Mouse (Mus musculus) spleen, postnatal 4 days (tissue): Measurements from ENCODE around the gene Hist2h2aa1.
"Not testable (repeated sequence)": the region's sequence is repeated elsewhere in the genome, so short reads cannot be mapped to it uniquely, and the experiment has no call there.

ENCODE experiments used
- DNase-seq, 2 experiments: peaks; one replicate each; pipeline ENCODE4 v3.0.0; 2022; ENCODE audit warnings: low spot score in 2 of 2

Gene Hist2h2aa1

DNA sequence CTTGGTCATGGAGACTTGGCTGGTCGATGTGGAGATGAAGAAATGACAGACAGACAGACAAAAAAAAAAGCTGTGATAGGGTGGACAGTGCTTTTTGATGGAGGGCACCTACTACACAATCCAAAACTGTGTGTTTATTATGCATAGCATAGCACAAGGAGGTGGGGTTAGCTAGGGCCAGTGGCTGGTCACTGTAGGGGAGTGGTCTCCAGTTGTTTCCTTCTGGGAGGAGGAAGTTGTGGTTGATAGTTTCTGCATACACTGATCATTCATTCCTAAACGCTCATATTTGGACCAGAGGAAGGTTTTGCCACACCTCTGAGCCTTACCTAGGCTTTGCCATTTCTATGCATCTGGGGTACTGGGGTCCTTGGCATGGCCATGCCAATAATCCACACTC, 14.9 kb upstream of the Hist2h2aa1 start:
- DNase-seq = no peak

DNA sequence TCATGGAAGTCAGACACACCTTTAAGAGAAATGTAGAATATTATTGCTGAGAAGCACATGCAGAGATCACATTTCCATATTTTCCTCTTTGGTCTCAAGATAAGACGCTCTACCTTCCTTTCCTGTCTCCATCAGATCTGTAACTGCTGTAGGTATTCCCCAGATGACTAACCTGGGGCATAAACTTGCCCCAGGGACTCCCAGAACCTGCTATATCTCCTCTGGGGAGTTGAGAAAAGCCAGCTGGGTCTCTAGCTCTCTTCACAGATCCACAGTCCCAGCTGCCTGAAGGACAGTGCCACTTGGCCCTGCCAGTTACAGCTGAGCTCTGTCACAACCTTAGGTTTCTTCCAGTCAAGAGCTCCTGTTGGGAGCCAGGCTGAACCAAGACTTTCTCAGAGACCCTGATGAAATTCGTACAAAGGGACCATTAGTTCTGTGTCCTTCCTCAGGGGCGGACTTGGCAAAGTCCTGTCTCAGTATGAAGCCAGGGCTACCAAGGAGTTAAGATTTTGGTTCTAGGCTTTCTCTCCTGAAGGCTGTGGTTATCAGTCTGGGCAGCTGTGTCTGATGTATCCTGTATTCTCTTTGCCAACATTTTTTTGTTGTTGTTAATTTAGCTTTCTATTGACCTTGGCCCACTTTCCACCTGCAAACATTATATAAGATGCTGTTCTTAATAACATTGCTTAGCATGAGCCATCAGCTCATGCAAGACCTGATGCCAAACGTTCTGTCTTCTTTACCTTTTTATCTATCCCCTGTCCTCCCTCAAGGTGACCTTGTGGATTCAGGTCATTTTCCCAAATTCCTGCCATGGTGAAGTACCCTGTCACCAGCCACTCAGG, 14.2 kb upstream of the Hist2h2aa1 start:
- no peak for DNase-seq

DNA sequence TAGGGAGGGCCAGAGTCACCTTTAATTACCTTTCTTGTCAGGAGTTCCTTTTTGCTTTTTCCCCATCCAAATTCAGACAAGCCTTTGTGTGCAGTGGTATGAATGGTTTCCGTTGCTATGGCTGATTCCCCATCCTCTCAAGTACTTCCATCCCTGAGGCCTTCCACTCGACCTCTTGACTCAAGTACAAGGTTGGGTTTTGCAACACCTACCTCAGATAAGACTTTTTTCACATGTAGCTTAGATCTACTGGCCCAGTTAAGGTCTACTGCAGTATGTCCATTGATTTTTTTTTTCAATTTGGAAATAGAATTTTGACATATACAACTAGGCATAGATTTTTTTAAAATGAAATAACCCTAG, 13.6 kb upstream of the Hist2h2aa1 start:
- DNase-seq = no peak

DNA sequence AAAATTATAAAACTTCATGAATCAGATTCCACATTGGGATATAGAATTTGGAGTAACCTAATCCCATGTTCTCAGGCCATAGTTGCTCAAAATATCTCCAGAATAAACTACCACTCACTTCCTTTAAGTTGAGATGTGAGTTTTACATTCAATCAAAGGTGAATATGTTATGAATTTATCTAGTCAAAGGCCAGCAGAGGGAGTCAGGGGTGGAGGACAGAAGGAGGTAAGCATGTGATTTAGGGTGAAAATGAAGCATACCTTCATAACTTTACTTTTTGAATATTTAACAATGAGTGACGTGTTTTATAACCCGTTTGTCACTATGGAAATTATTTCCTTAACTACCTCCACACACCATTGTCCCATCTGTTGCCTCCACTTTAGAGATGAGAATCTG, 10.4 kb upstream of the Hist2h2aa1 start:
- no peak for DNase-seq

DNA sequence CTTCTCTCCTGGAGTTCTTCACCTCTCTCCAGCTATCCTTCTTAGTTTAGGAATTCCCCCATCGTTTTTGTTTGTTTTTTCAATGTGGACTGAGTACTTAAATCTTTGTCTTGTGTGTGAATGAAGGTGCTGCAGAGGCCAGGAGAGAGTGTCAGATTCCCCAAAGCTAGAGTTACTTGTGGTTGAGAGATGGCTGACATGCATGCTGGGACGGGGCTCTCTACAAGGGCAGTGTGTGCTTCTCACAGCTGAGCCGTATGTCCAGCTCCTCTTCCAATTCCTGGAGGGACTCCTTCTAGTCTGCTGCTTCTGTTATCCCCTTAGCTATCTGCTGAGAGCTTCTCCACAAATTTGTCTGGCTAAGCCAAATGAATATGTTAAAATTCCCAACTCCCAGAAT, 9.5 kb upstream of the Hist2h2aa1 start:
- DNase-seq = no peak

- DNase-seq = no peak
Measured at GRCm38 (mm10) chr3:96236834-96237334, 8.4 kb upstream of the Hist2h2aa1 start.

- DNase-seq = peak; percentile 52 to 72
Measured at GRCm38 (mm10) chr3:96237335-96237903, 7.9 kb upstream of the Hist2h2aa1 start.

GRCm38 (mm10) chr3:96237904-96238511, 7.3 kb upstream of the Hist2h2aa1 start:
- peak; percentile 51 to 74 for DNase-seq

DNA sequence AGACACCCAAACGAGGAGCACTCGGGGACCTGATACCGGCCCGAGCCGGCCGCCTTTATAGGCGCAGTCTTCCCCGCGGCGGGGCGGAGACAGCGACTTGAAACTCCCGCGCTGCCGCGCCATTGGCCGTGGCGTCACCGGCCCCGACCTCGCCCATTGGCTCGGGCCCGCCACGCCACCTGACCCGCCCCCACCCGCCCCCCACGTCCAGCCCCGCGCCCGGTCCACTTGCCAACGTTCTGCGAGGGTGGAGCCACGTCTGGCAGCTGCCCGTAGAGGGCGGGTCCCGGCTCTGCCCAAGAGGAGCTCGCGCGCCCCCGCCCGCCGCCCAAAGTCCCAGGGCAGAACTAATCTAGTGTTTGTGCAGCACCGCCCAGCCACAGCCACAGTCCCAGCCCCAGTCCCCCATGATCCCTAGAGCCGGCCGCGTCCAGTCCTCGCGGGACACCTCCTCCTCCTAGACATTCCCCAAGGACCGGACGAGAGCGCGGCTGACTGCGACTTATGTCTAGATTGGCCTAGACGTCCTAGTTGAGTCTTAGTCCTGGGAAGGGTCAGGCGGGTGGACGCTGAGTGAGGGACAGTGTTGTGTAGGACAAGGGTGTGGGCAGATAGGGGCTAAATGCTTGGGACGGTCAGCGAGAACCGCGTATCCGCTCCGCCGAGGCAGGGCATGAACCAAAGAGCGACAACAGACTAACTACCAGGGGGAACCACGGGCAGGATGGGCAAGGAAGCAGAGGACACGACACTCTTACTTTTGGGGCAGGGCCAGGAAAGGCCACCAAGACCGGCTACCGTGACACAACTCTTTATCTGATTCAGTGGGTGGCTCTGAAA, 6.1 kb upstream of the Hist2h2aa1 start, which contains the start of gene Hist2h3c2:
Hist2h3c2 (minus strand) TSS at position 174 of the 840 bp plus-strand sequence.
- peak; percentile 73 to 89 for DNase-seq

- DNase-seq = peak; percentile 99
Measured at GRCm38 (mm10) chr3:96239949-96240798, 5.1 kb upstream of the Hist2h2aa1 start, which contains the start of gene Hist2h2aa2. Gene Hist2h2aa2 (minus strand): TSS chr3:96240276.

- DNase-seq = no peak
Measured at GRCm38 (mm10) chr3:96240799-96241197, 4.5 kb upstream of the Hist2h2aa1 start.

DNA sequence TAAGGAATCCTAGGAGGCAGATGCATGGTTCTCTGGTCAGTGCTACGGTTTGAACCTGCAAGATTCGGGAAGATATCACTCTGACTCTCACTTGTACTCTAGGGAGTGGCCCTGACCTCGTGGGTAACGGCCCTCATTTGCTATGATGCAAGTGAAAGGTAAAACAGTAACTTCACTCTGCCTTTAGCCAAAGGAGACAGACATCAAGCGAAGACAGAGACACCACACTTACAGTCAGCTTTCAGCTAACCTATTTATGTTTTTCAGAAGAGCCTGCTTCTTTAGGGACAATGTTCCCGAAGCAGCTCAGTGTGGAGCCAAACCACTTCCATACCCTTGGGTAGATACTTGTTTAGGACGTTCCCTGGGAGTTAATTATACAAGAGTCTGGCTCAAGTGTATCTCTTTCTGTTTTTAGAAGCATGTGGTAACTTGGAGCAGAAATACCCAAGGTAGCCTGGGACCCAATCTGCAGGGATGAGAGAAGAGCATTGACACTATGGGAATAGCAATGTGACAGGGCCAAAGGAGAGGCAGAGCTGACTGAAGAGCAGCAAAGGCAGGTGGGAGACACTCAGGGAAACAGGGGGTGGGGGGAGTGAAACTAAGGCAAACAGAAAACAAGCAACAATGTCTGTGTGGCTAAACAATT, 1.2 kb upstream of the Hist2h2aa1 start:
- DNase-seq = no peak

- peak in 1 of 2 experiments; percentile 39 for DNase-seq
Measured at GRCm38 (mm10) chr3:96246018-96246417, 721 bp downstream of the Hist2h2aa1 start.

DNA sequence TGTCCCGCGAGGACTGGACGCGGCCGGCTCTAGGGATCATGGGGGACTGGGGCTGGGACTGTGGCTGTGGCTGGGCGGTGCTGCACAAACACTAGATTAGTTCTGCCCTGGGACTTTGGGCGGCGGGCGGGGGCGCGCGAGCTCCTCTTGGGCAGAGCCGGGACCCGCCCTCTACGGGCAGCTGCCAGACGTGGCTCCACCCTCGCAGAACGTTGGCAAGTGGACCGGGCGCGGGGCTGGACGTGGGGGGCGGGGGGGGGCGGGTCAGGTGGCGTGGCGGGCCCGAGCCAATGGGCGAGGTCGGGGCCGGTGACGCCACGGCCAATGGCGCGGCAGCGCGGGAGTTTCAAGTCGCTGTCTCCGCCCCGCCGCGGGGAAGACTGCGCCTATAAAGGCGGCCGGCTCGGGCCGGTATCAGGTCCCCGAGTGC, 1.1 kb downstream of the Hist2h2aa1 start, which contains the start of gene Hist2h3c1:
Hist2h3c1 (plus strand) TSS at position 259 of the 430 bp plus-strand sequence.
- DNase-seq = not testable (repeated sequence)

- no peak for DNase-seq
Measured at GRCm38 (mm10) chr3:96247356-96248140, 2.3 kb downstream of the Hist2h2aa1 start.

DNA sequence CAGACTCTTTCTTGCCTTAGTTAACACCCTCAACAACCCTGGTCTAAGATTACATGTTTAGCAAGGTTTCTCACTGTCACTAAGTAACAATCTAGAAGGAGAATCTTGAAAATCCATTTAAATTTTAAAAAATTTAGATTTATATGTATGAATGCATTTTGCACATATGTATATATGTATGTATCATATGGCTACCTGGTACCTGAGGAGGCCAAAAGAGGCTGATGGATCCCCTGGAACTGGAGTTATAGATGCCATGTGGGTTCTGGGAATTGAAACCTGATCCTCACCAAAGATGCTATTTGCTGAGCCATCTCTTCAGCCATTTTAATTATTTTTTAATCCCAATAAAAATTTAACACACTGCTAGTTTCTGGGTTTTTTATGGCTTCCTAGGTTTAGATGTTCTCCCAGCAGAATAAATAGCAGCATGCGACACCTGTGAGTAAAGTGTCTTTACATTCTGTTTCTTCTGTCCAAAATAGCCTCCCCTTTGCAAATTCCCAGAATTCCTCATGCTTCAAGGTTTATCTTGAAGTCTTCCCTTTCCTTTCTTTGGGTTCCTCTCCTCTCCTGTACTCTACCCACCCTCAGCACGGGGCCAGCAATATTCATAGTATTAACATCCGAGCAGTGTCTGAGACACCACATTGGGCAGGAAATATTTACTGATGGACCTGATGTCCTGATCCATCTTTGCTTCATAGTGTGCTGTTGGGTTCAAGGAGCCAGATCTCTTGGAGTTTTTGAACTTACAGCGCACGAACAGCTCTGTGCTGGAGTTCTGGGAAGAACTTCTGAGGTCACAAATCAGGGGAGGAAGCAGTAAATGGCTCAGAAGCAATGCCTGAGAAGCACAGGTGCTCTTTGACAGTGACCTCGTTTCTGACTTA, 3.1 kb downstream of the Hist2h2aa1 start:
- no peak for DNase-seq

DNA sequence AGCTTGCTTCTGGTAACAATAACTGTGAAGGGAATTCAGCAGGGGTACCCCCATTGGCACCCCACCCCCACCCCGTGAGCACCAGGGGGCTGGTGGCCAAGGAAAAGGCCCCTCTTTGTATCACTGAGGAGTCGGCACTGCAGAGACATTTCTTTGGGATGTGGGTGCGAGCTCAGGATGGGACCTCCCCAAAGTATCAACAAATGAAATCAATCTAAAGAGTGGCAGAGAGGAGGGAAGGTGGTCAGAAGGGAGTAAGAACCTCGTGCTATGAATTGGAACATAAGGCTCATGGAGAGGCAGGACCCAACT, 3.7 kb downstream of the Hist2h2aa1 start:
- DNase-seq = peak in 1 of 2 experiments; percentile 68

DNA sequence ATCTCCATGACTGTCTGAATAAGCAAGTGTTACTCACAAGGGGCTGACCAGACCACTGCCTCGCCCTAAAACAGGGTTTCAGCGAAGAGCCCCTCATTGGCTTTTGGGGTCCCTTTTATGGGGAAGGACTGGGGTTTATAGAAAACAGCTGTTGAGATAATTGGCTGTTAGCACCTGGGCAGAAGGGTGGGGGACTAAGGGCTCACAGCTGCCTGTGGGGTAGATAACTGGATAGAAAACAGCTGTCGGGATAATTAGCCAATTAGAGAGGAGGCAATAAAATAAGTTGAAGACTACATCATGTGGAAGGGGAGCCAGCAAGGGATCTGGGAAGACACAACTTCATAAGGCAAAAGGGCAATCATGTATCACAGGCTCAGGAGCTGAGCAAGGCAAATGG, 5.6 kb downstream of the Hist2h2aa1 start:
- DNase-seq = no peak
